Mouse (Mus musculus): ENCODE measurements around the gene Btbd35f4. TPM values are rescaled to one million over a fixed set of nuclear protein-coding genes. Genes with fewer than 3 reads are reported as not detected.
"Not testable (repeated sequence)": the region's sequence is repeated elsewhere in the genome, so short reads cannot be mapped to it uniquely, and the experiment has no call there.

Btbd35f4 gene
- total RNA-seq (2021) (not detected), polyA plus RNA-seq (2012; rRNA removed) (not detected in 2 replicates)
- long read RNA-seq: 0 reads

- DNase-seq: not testable (repeated sequence)
These were observed at the start of gene Btbd35f4 for GRCm38 (mm10) chrX:4800196-4800595. Gene Btbd35f4, plus strand, starts transcription at chrX:4800496.

- DNase-seq: not testable (repeated sequence)
These were observed 39.7 kb downstream of the Btbd35f4 start for GRCm38 (mm10) chrX:4840016-4840415.

Other genes with a start within 250 kb of the Btbd35f4 start
- gene Btbd35f27, start 151.6 kb downstream of the Btbd35f4 start, total RNA-seq (2021): not detected
- not detected in 2 replicates for gene Btbd35f27, start 151.6 kb downstream of the Btbd35f4 start, polyA plus RNA-seq (2012; rRNA removed)